Mouse (Mus musculus): ENCODE results near the gene Btf3.

Btf3 gene

GRCm38 (mm10) chr13:98277501-98277900 lies 39.3 kb downstream of the Btf3 start:
- DNase-seq (ENCODE audit: extremely low spot score) = no peak

- no peak for DNase-seq (ENCODE audit: extremely low spot score)
These were observed 40.6 kb downstream of the Btf3 start for GRCm38 (mm10) chr13:98276253-98276652.

- no peak for DNase-seq (ENCODE audit: extremely low spot score)
These were observed 41.2 kb downstream of the Btf3 start for GRCm38 (mm10) chr13:98275646-98276045.

- no peak for DNase-seq (ENCODE audit: extremely low spot score)
These were observed 42.8 kb downstream of the Btf3 start for GRCm38 (mm10) chr13:98274023-98274422.

GRCm38 (mm10) chr13:98264111-98264510 lies 52.7 kb downstream of the Btf3 start:
- DNase-seq (ENCODE audit: extremely low spot score) = peak; percentile 10

GRCm38 (mm10) chr13:98263458-98263987 lies 53.3 kb downstream of the Btf3 start:
- DNase-seq (ENCODE audit: extremely low spot score) = no peak

GRCm38 (mm10) chr13:98262636-98263457 lies 54.0 kb downstream of the Btf3 start, which contains the start of the genes Utp15 and Ankra2:
TSS of gene Utp15 (minus strand) at chr13:98263041.
TSS of gene Ankra2 (plus strand) at chr13:98263074.
- DNase-seq (ENCODE audit: extremely low spot score) = peak; percentile 99
